Mouse (Mus musculus): ENCODE measurements around the gene Jaml. TPM values are rescaled to one million over a fixed set of nuclear protein-coding genes. Genes with fewer than 3 reads are reported as not detected.

Jaml gene
- polyA plus RNA-seq, 1 experiment, result not detected

DNA sequence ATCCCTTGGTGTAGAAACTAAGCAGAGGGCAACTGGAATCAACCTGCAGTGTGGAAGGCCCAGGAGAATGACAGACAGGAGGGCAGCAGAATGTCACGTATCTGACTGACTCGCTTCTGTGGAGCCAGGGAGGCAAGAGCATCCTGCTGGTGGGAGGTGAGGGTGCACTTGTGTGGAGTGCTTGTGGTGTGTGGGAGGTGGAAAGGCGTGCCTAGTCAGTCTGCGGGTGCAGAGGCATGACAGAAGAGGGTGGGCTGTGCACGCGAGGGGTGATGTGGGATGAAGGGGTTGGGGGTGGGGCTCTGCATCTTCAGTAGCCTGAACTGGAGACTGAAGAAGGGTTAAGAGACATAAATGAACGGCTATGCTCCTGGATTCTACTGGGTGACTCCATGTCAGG is 74.4 kb downstream of the Jaml start:
- H3K27ac ChIP-seq (ENCODE audit: control insufficient read depth, insufficient read depth, low read depth, low read length), result no peak overlapping the region
- no peak overlapping the region for H3K4me3 ChIP-seq (ENCODE audit: control insufficient read depth, low read depth, low read length)
- H3K36me3 ChIP-seq (ENCODE audit: control insufficient read depth, insufficient read depth, low read length), result no peaks in the 10 kb centered on the region
- TF ChIP-seq CTCF (IDR thresholded peaks at IDR 0.05; ENCODE audit: control insufficient read depth, insufficient read depth, insufficient replicate concordance, low read depth, low read length) (no peak), POLR2A (IDR thresholded peaks at IDR 0.05; ENCODE audit: control insufficient read depth, low read depth, low read length) (no peak)
- no peaks in the 10 kb centered on the region for H3K27me3 ChIP-seq (ENCODE audit: control insufficient read depth, insufficient read depth, low read length)
- H3K4me1 ChIP-seq (ENCODE audit: control insufficient read depth, insufficient read depth, low read length), result no peaks in the 10 kb centered on the region; the same call in 1 of the 2 replicates

Other genes with a start within 250 kb of the Jaml start
- 3.4 and 4.9 TPM in 2 replicates for gene Kmt2a, start 197.9 kb upstream of the Jaml start, polyA plus RNA-seq (2012; rRNA removed)
- gene Atp5l, start 158.4 kb upstream of the Jaml start, polyA plus RNA-seq (2012; rRNA removed), result 134 and 141 TPM in 2 replicates
- gene Ube4a, start 113.6 kb upstream of the Jaml start, polyA plus RNA-seq (2012; rRNA removed), result 11.5 and 16.6 TPM in 2 replicates
- gene Cd3g, start 98.8 kb upstream of the Jaml start, polyA plus RNA-seq (2012; rRNA removed), result not detected in 2 replicates
- gene Cd3d, start 97.4 kb upstream of the Jaml start, polyA plus RNA-seq (2012; rRNA removed), result 49.4 and 55.3 TPM in 2 replicates
- 0.07 and 0.43 TPM in 2 replicates for gene Cd3e, start 69.6 kb upstream of the Jaml start, polyA plus RNA-seq (2012; rRNA removed)
- gene Mpzl2, start 39.4 kb upstream of the Jaml start, polyA plus RNA-seq (2012; rRNA removed), result 0.65 and 1.7 TPM in 2 replicates
- gene Mpzl3, start 24.0 kb upstream of the Jaml start, polyA plus RNA-seq (2012; rRNA removed), result 0.58 and 0.67 TPM in 2 replicates
- 0.31 and 0.48 TPM in 2 replicates for gene Scn2b, start 38.6 kb downstream of the Jaml start, polyA plus RNA-seq (2012; rRNA removed)
- 0.02 and 0.04 TPM in 2 replicates for gene Scn4b, start 59.2 kb downstream of the Jaml start, polyA plus RNA-seq (2012; rRNA removed)
- 0.38 and 0.69 TPM in 2 replicates for gene BC049352, start 102.8 kb downstream of the Jaml start, polyA plus RNA-seq (2012; rRNA removed)
- gene Tmprss4, start 124.9 kb downstream of the Jaml start, polyA plus RNA-seq (2012; rRNA removed), result 0.06 and 0.22 TPM in 2 replicates
- 0.94 and 1.0 TPM in 2 replicates for gene Il10ra, start 190.0 kb downstream of the Jaml start, polyA plus RNA-seq (2012; rRNA removed)
- 0.24 and 0.44 TPM in 2 replicates for gene Tmprss13, start 239.9 kb downstream of the Jaml start, polyA plus RNA-seq (2012; rRNA removed)